29 mouse cellular contexts compared by ENCODE assay signal in the genomic region with DNA sequence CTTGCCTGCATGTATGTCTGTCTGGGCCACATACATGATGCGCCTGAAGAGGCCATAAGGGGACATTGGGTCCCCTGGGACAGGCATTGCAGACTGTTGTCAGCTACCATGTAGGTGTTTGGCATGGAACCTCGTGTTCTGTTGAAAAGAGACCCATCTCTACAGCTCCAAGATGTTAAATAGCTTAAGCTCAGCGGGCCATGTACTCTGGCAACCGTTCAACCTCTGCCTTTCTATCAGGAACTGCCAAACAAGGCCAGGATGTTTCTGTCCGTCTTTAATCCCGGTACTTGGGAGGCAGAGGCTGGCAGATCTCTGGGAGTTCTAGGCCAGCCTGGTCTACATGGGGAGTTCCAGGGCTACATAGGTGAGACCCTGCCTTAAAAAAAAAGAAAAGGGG. TPM values are rescaled to one million over a fixed set of nuclear protein-coding genes. Genes with fewer than 3 reads are reported as not detected.
A peak's percentile ranks its signal among the peaks of the same experiment; 100 is the strongest.
DNase-seq lines count a peak whose midpoint lies in the region; ATAC-seq and TF ChIP-seq lines count a peak whose summit lies in the region.
"Had no signal": no experiment of that assay in that cellular context is flagged by ENCODE, and none has a peak within 500 bp of the region (broad histone marks: within the 10 kb centered on the region; RNA-seq: fewer than 3 reads in every experiment).

No protein-coding gene starts in this region.

- 77% methylated on average over 6 of the region's 6 CpGs for WGBS in kidney, embryonic 15.5 days

- H3K4me1 ChIP-seq in kidney, embryonic 15.5 days = peaks cover 35% of the 10 kb centered on the region
- H3K4me1 ChIP-seq in testis, adult 2 months (ENCODE audit: control insufficient read depth, insufficient read depth, low read length) = peaks cover 5% of the 10 kb centered on the region

- TF ChIP-seq CTCF in testis, adult 2 months (IDR thresholded peaks at IDR 0.05; ENCODE audit: control insufficient read depth, insufficient read depth, insufficient replicate concordance, low read depth, low read length) = no peak

- H3K9me3 ChIP-seq in kidney, embryonic 15.5 days (replicated peaks) = no peaks in the 10 kb centered on the region
- H3K9me3 ChIP-seq: embryonic facial prominence, embryonic 10.5 days; embryonic facial prominence, embryonic 15.5 days; forebrain, embryonic 13.5 days; heart, embryonic 10.5 days; heart, embryonic 15.5 days; liver, embryonic 12.5 days; megakaryocyte, embryonic 14.5 days had no signal

- ATAC-seq in kidney, embryonic 15.5 days (replicated peaks; ENCODE audit: low FRiP score) = no peak
- ATAC-seq: forebrain, embryonic 13.5 days; intestine, postnatal 0 days; liver, embryonic 12.5 days; lung, postnatal 0 days had no signal

- peak; percentile 56 to 62 for DNase-seq in cerebellum, postnatal 10 days
- DNase-seq in cerebellum, postnatal 36 days = no peak
- peak; percentile 33 for DNase-seq in kidney, adult 18-20 months
- DNase-seq in testis, postnatal 14 days (ENCODE audit: low spot score) = no peak
- DNase-seq in thymus, postnatal 14 days = no peak
- DNase-seq in thymus, adult 18-20 months = no peak
- DNase-seq: adrenal gland, adult 8-10 months; cerebellum, adult 11 months; cerebellum, adult 9-10 months; gastrocnemius, postnatal 14 days; heart, adult 11 months; lung, adult 18-20 months; lung, postnatal 4 days; midbrain, embryonic 14.5 days; thymus, postnatal 36 days had no signal

- H3K4me3 ChIP-seq in kidney, embryonic 15.5 days (replicated peaks) = no peak overlapping the region
- peak overlapping the region; percentile 46 for H3K4me3 ChIP-seq in testis, adult 2 months (ENCODE audit: control insufficient read depth, low read depth, low read length)
- H3K4me3 ChIP-seq: embryonic facial prominence, embryonic 10.5 days; embryonic facial prominence, embryonic 15.5 days; forebrain, embryonic 13.5 days; heart, embryonic 10.5 days; heart, embryonic 15.5 days; layer of hippocampus, adult 2 months; left cerebral cortex, adult 2 months; liver, embryonic 12.5 days; megakaryocyte, embryonic 14.5 days had no signal

- no peak overlapping the region for H3K9ac ChIP-seq in kidney, embryonic 15.5 days
- H3K9ac ChIP-seq: embryonic facial prominence, embryonic 15.5 days; forebrain, embryonic 13.5 days; heart, embryonic 15.5 days; liver, embryonic 12.5 days had no signal

- H3K36me3 ChIP-seq in kidney, embryonic 15.5 days = peaks cover 21% of the 10 kb centered on the region
- no peaks in the 10 kb centered on the region for H3K36me3 ChIP-seq in testis, adult 2 months (ENCODE audit: control insufficient read depth, insufficient read depth, low read length)

- H3K27ac ChIP-seq in kidney, embryonic 15.5 days = no peak overlapping the region
- H3K27ac ChIP-seq in testis, adult 2 months (ENCODE audit: control insufficient read depth, insufficient read depth, low read depth, low read length) = no peak overlapping the region
- H3K27ac ChIP-seq: embryonic facial prominence, embryonic 10.5 days; embryonic facial prominence, embryonic 15.5 days; forebrain, embryonic 13.5 days; heart, embryonic 10.5 days; heart, embryonic 15.5 days; left cerebral cortex, adult 2 months; liver, embryonic 12.5 days had no signal

- TF ChIP-seq POLR2A in testis, adult 2 months (IDR thresholded peaks at IDR 0.05; ENCODE audit: control insufficient read depth, low read depth, low read length) = no peak

- no peak overlapping the region for H3K4me2 ChIP-seq in kidney, embryonic 15.5 days
- H3K4me2 ChIP-seq: embryonic facial prominence, embryonic 15.5 days; forebrain, embryonic 13.5 days; heart, embryonic 15.5 days; liver, embryonic 12.5 days had no signal

- no peaks in the 10 kb centered on the region for H3K27me3 ChIP-seq in kidney, embryonic 15.5 days
- no peaks in the 10 kb centered on the region for H3K27me3 ChIP-seq in testis, adult 2 months (ENCODE audit: control insufficient read depth, insufficient read depth, low read length)
- H3K27me3 ChIP-seq: CH12.LX; embryonic facial prominence, embryonic 15.5 days; forebrain, embryonic 13.5 days; heart, embryonic 15.5 days; liver, embryonic 12.5 days had no signal

RNA-seq across cellular contexts. Expression of a gene that starts 0.9 kb away (rescaled TPM):
- 0.44 and 0.54 TPM in 2 replicates for polyA plus RNA-seq in kidney, embryonic 15.5 days (2015; fragmentation: Nextera tagmentation; extraction: Ambion mirVana)
- 422 and 444 TPM in 2 replicates for polyA plus RNA-seq in testis, adult 2 months (2012; rRNA removed)

RNA-seq across cellular contexts. Expression of a gene that starts 1.0 kb away (rescaled TPM):
- polyA plus RNA-seq in kidney, embryonic 15.5 days (2015; fragmentation: Nextera tagmentation; extraction: Ambion mirVana) = 119 and 121 TPM in 2 replicates
- 145 and 152 TPM in 2 replicates for polyA plus RNA-seq in testis, adult 2 months (2012; rRNA removed)

RNA-seq across cellular contexts. Expression of a gene that starts 27.1 kb away (rescaled TPM):
- 130 and 139 TPM in 2 replicates for polyA plus RNA-seq in kidney, embryonic 15.5 days (2015; fragmentation: Nextera tagmentation; extraction: Ambion mirVana)
- polyA plus RNA-seq in testis, adult 2 months (2012; rRNA removed) = 6.6 and 7.7 TPM in 2 replicates

RNA-seq across cellular contexts. Expression of a gene that starts 28.0 kb away (rescaled TPM):
- 59.0 and 67.2 TPM in 2 replicates for polyA plus RNA-seq in kidney, embryonic 15.5 days (2015; fragmentation: Nextera tagmentation; extraction: Ambion mirVana)
- polyA plus RNA-seq in testis, adult 2 months (2012; rRNA removed) = 8.5 and 9.0 TPM in 2 replicates

RNA-seq across cellular contexts. Expression of a gene that starts 29.9 kb away (rescaled TPM):
- polyA plus RNA-seq in kidney, embryonic 15.5 days (2015; fragmentation: Nextera tagmentation; extraction: Ambion mirVana) = 8.4 and 10.0 TPM in 2 replicates
- polyA plus RNA-seq in testis, adult 2 months (2012; rRNA removed) = 10.2 and 11.2 TPM in 2 replicates

Comparison
In these comparisons a context has a peak if more than half of its experiments do, and no peak if none do; other contexts are left out.
1. DNase-seq: peak in cerebellum, postnatal 10 days (2 of 2) and kidney, adult 18-20 months (single experiment); none in cerebellum, postnatal 36 days (0 of 2), testis, postnatal 14 days (single experiment), thymus, postnatal 14 days (single experiment) and thymus, adult 18-20 months (0 of 2).
2. RNA of a gene that starts 0.9 kb away (polyA plus RNA-seq): 422 to 444 TPM in testis, adult 2 months; 0.44 to 0.54 TPM in kidney, embryonic 15.5 days; every median in the first group is over 100 times any median in the second.
3. RNA of a gene that starts 27.1 kb away (polyA plus RNA-seq): 130 to 139 TPM in kidney, embryonic 15.5 days; 6.6 to 7.7 TPM in testis, adult 2 months; every median in the first group is over 10 times any median in the second.